Mouse (Mus musculus): ENCODE results near the gene Pawr.
"Not testable (repeated sequence)": the region's sequence is repeated elsewhere in the genome, so short reads cannot be mapped to it uniquely, and the experiment has no call there.

Gene Pawr

GRCm38 (mm10) chr10:108395229-108395628 lies 63.3 kb downstream of the Pawr start:
- no peak for DNase-seq

GRCm38 (mm10) chr10:108395647-108396046 lies 63.7 kb downstream of the Pawr start:
- DNase-seq, result no peak

GRCm38 (mm10) chr10:108402751-108403150 lies 70.8 kb downstream of the Pawr start:
- no peak for DNase-seq

GRCm38 (mm10) chr10:108403366-108403865 lies 71.5 kb downstream of the Pawr start:
- no peak for DNase-seq

GRCm38 (mm10) chr10:108404087-108404486 lies 72.2 kb downstream of the Pawr start:
- DNase-seq, result no peak

GRCm38 (mm10) chr10:108405076-108405475 lies 73.2 kb downstream of the Pawr start:
- DNase-seq, result no peak

- no peak for DNase-seq
These were observed 74.0 kb downstream of the Pawr start for GRCm38 (mm10) chr10:108405931-108406330.

GRCm38 (mm10) chr10:108406798-108407754 lies 75.2 kb downstream of the Pawr start:
- DNase-seq, result no peak

GRCm38 (mm10) chr10:108408025-108408424 lies 76.1 kb downstream of the Pawr start:
- DNase-seq, result no peak

- DNase-seq, result no peak
These were observed 76.5 kb downstream of the Pawr start for GRCm38 (mm10) chr10:108408437-108408836.

- DNase-seq, result no peak
These were observed 77.1 kb downstream of the Pawr start for GRCm38 (mm10) chr10:108408986-108409385.

GRCm38 (mm10) chr10:108409529-108409928 lies 77.6 kb downstream of the Pawr start:
- DNase-seq, result no peak

- no peak for DNase-seq
These were observed 83.2 kb downstream of the Pawr start for GRCm38 (mm10) chr10:108414936-108415635.

GRCm38 (mm10) chr10:108417448-108417847 lies 85.5 kb downstream of the Pawr start:
- DNase-seq, result no peak

- DNase-seq, result no peak
These were observed 98.6 kb downstream of the Pawr start for GRCm38 (mm10) chr10:108430553-108430952.

- DNase-seq, result no peak
These were observed 100.3 kb downstream of the Pawr start for GRCm38 (mm10) chr10:108432194-108432593.

- no peak for DNase-seq
These were observed 102.1 kb downstream of the Pawr start for GRCm38 (mm10) chr10:108433976-108434375.

- no peak for DNase-seq
These were observed 103.7 kb downstream of the Pawr start for GRCm38 (mm10) chr10:108435616-108436015.

- DNase-seq, result no peak
These were observed 104.4 kb downstream of the Pawr start for GRCm38 (mm10) chr10:108436365-108436764.

GRCm38 (mm10) chr10:108440251-108440650 lies 108.3 kb downstream of the Pawr start:
- DNase-seq, result not testable (repeated sequence)

- DNase-seq, result no peak
These were observed 112.3 kb downstream of the Pawr start for GRCm38 (mm10) chr10:108443931-108444876.

- DNase-seq, result no peak
These were observed 113.2 kb downstream of the Pawr start for GRCm38 (mm10) chr10:108445123-108445522.
